Comparison of ENCODE assay signal across 8 mouse cellular contexts in the genomic region with DNA sequence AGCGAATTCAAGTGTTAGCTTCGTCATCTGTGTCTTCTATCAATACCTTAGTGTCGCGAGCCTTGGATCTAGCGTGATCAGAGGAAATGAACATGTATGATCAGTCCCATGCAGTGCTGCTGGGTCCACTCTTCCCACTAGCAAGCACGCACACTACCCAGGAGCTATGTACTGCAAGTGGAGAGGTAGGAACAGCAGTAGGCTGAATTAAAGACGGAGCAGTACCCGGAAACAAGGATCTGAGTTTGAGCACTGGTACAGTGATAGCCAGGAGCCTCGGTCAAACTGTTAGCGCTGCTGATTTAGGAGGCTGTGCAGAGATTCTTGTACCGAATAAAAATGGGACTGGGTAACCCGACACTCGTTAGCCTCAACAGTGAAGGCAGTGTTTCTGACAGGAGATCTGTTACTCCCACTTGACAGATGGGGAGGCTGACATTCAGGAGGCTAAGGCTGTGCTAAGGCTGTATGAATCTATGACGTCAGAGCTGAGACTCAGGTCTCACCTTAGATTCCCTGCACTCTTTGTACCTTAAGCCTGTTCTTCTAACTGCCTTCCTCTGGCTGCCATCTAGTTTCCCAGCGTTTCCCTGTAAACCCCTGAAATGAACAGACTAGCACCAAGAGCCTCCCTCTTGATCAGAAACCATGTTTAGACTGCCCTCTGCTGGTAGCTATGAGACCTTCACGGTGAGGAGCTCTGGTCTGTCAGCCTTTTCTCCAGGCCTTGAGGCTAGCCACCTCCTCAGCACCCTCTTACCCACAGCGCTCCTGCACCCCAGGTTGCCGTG. TPM values are rescaled to one million over a fixed set of nuclear protein-coding genes. Genes with fewer than 3 reads are reported as not detected.
A peak's percentile ranks its signal among the peaks of the same experiment; 100 is the strongest.
DNase-seq lines count a peak whose midpoint lies in the region; ATAC-seq lines count a peak whose summit lies in the region.

No protein-coding gene starts in this region.

- H3K4me2 ChIP-seq in forebrain, embryonic 13.5 days = no peak overlapping the region
- no peak overlapping the region for H3K4me2 ChIP-seq in liver, embryonic 15.5 days
- no peak overlapping the region for H3K4me2 ChIP-seq in neural tube, embryonic 14.5 days (ENCODE audit: low read depth, low read length)

- no peak overlapping the region for H3K9ac ChIP-seq in forebrain, embryonic 13.5 days
- no peak overlapping the region for H3K9ac ChIP-seq in liver, embryonic 15.5 days
- H3K9ac ChIP-seq in neural tube, embryonic 14.5 days (replicated peaks; ENCODE audit: low read depth, low read length) = no peak overlapping the region

- H3K4me3 ChIP-seq in forebrain, embryonic 13.5 days = no peak overlapping the region
- no peak overlapping the region for H3K4me3 ChIP-seq in liver, embryonic 15.5 days (replicated peaks)
- no peak overlapping the region for H3K4me3 ChIP-seq in neural tube, embryonic 14.5 days (ENCODE audit: low read depth, low read length)

- no peaks in the 10 kb centered on the region for H3K27me3 ChIP-seq in forebrain, embryonic 13.5 days
- no peaks in the 10 kb centered on the region for H3K27me3 ChIP-seq in liver, embryonic 15.5 days
- no peaks in the 10 kb centered on the region for H3K27me3 ChIP-seq in neural tube, embryonic 14.5 days (ENCODE audit: control insufficient read depth, insufficient read depth, low read length)

- intact Hi-C loops in heart, postnatal 14 days (cut with DNase I) = loop anchor here (2.0 to 10.0 kb wide), 4 partner anchors 56 to 254 kb away; no protein-coding TSS in a partner anchor

- no peak overlapping the region for H3K27ac ChIP-seq in forebrain, embryonic 13.5 days
- H3K27ac ChIP-seq in liver, embryonic 15.5 days (replicated peaks) = no peak overlapping the region
- no peak overlapping the region for H3K27ac ChIP-seq in neural tube, embryonic 14.5 days (ENCODE audit: low read depth, low read length)

- DNase-seq in MEL-GATA-1-ER (ENCODE audit: extremely low read depth, low read depth) = peak; percentile 62
- peak; percentile 65 to 81 for DNase-seq in heart, postnatal 14 days
- DNase-seq in large intestine, adult 2 months (ENCODE audit: low read depth, low spot score) = peak; percentile 21
- peak; percentile 19 to 39 for DNase-seq in thymus, adult 18-20 months

- ATAC-seq in cerebellum, adult (ENCODE audit: insufficient number of reproducible peaks, low FRiP score, low TSS enrichment) = peak; percentile 93
- peak; percentile 82 for ATAC-seq in forebrain, embryonic 13.5 days
- peak; percentile 58 for ATAC-seq in liver, embryonic 15.5 days (ENCODE audit: insufficient read depth)
- ATAC-seq in neural tube, embryonic 14.5 days (ENCODE audit: low read depth) = peak; percentile 91

- 57% methylated on average over 18 of the region's 18 CpGs for WGBS in forebrain, embryonic 13.5 days
- 69% methylated on average over 18 of the region's 18 CpGs for WGBS in large intestine, adult 2 months
- 64% methylated on average over 18 of the region's 18 CpGs for WGBS in liver, embryonic 15.5 days (ENCODE audit: insufficient replicate concordance)
- WGBS in neural tube, embryonic 14.5 days = 58% methylated on average over 18 of the region's 18 CpGs

- H3K9me3 ChIP-seq in forebrain, embryonic 13.5 days (replicated peaks) = no peaks in the 10 kb centered on the region
- no peaks in the 10 kb centered on the region for H3K9me3 ChIP-seq in liver, embryonic 15.5 days (replicated peaks)
- no peaks in the 10 kb centered on the region for H3K9me3 ChIP-seq in neural tube, embryonic 14.5 days (ENCODE audit: control insufficient read depth, low read length)

- peaks cover 51% of the 10 kb centered on the region for H3K36me3 ChIP-seq in forebrain, embryonic 13.5 days (ENCODE audit: poor library complexity, severe bottlenecking)
- H3K36me3 ChIP-seq in liver, embryonic 15.5 days (replicated peaks) = peaks cover 31% of the 10 kb centered on the region
- peaks cover 23% of the 10 kb centered on the region for H3K36me3 ChIP-seq in neural tube, embryonic 14.5 days (ENCODE audit: control insufficient read depth, insufficient read depth, low read length)

- peaks cover 4% of the 10 kb centered on the region; the same call in 1 of the 2 replicates for H3K4me1 ChIP-seq in forebrain, embryonic 13.5 days
- peaks cover 17% of the 10 kb centered on the region for H3K4me1 ChIP-seq in liver, embryonic 15.5 days (replicated peaks)
- no peaks in the 10 kb centered on the region for H3K4me1 ChIP-seq in neural tube, embryonic 14.5 days (ENCODE audit: control insufficient read depth, insufficient read depth, low read length)

RNA-seq across cellular contexts. Expression of a gene that starts 37.0 kb away (rescaled TPM):
- polyA plus RNA-seq in forebrain, embryonic 13.5 days (2015; fragmentation: Nextera tagmentation; extraction: Ambion mirVana) = 2.5 and 3.4 TPM in 2 replicates
- total RNA-seq in heart, postnatal 14 days (2021) = 10 to 100 TPM; 35.9 to 41.2 TPM
- polyA plus RNA-seq in large intestine, adult 2 months (2012; rRNA removed) = 2.4 and 2.8 TPM in 2 replicates
- polyA plus RNA-seq in liver, embryonic 15.5 days (2015; fragmentation: Nextera tagmentation; extraction: Ambion mirVana) = 0.21 and 0.30 TPM in 2 replicates
- polyA plus RNA-seq in neural tube, embryonic 14.5 days (2014; fragmentation: Nextera tagmentation; extraction: Ambion mirVana) = 3.8 and 4.1 TPM in 2 replicates

Comparison
In these comparisons a context has a peak if more than half of its experiments do, and no peak if none do; other contexts are left out.
1. DNase-seq: peak in every context shown above with its lines; median percentile 73 in heart, postnatal 14 days; 62 in MEL-GATA-1-ER; 29 in thymus, adult 18-20 months; 21 in large intestine, adult 2 months.